Mouse (Mus musculus) neutrophil, adult 5-6 weeks (primary cell): Measurements from ENCODE around the gene Gm43552. TPM values are rescaled to one million over a fixed set of nuclear protein-coding genes. Genes with fewer than 3 reads are reported as not detected.

Source experiments
- ATAC-seq: fragments of 151-379, 151-347 bp; 2 replicates; pipeline ENCODE4 v1.8.0; 2017; ENCODE audit warnings: mild to moderate bottlenecking, moderate TSS enrichment; ENCODE audit not compliant: insufficient number of reproducible peaks, poor library complexity, low FRiP score, severe bottlenecking; ENCODE audit errors: extremely low read depth
- total RNA-seq: library from RNA; stranded (forward); fragments of 200-1000 nt; gene quantifications from 2 replicates; pipeline ENCODE4 v1.2.3, GENCODE M21; 2017

Gene Gm43552
- total RNA-seq, 1 experiment from 2014 or later: not detected

DNA sequence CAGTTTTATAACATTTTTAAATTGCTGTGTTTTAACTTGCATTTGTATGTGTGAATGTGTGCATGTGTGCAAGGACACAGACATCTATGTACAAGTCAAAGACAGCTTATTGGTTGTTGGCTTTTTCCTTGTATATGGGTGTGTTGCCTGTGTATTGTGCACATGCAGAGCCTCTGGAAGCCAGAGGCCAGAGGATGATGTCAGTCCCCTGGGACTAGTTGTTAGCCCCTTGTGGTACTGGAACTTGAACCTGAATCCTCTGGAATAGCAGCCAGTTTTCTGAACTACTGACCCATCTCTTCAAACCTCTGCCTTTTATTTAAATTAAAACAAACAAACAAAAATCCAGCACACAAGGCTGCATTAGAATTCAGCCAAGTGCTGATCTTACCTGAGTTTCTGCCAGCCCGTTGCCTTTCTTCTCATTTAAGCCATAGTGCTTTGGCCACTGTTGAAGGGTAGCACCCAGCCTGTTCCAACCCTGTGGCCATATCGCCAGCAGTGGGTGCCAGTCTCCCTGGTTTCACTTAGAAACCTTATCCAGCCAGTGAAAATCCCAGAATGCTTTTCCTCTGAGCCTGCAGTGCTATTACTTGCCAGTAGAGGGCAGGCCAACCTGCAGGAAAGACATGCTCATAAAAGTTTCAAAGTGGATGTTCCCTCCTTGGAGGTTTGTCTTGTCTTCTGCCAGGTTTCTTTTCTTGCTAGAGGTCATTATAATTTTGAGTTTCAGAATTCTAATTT, 91.2 kb downstream of the Gm43552 start:
- ATAC-seq: peak; percentile 86

DNA sequence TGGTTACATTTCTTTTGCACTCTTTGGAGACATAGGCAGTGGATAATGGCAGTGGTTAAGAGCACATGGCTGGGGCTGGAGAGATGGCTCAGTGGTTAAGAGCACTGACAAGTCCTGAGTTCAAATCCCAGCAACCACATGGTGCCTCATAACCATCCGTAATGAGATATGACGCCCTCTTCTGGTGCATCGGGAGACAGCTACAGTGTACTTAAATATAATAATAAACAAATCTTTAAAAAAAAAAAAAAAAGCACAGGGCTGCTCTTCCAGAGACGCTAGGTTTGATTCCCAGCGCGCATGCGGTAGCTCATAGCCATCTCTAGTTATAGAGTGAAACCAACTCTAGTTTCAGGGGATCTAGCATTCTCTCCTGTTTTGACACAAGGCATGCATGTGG, 98.2 kb downstream of the Gm43552 start:
- no peak for ATAC-seq

DNA sequence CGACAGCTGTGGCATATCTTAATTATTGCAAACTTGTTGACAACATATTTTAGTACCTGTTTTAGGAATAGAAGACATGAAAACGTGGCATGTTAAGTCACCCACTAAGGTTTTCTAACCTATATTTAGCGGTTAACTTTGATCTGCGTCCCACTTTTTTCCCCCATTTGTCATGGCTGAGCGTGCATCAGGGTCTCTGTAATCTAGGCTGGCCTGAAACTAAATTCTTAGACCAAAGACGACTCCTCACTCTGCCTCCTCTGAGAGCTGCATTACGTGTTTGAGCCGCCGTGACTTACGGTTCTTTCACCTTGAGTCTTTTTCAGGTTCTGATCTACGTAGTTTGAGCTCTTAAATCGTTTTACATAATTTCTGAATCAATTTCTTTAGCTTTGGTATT, 100.9 kb downstream of the Gm43552 start:
- no peak for ATAC-seq

DNA sequence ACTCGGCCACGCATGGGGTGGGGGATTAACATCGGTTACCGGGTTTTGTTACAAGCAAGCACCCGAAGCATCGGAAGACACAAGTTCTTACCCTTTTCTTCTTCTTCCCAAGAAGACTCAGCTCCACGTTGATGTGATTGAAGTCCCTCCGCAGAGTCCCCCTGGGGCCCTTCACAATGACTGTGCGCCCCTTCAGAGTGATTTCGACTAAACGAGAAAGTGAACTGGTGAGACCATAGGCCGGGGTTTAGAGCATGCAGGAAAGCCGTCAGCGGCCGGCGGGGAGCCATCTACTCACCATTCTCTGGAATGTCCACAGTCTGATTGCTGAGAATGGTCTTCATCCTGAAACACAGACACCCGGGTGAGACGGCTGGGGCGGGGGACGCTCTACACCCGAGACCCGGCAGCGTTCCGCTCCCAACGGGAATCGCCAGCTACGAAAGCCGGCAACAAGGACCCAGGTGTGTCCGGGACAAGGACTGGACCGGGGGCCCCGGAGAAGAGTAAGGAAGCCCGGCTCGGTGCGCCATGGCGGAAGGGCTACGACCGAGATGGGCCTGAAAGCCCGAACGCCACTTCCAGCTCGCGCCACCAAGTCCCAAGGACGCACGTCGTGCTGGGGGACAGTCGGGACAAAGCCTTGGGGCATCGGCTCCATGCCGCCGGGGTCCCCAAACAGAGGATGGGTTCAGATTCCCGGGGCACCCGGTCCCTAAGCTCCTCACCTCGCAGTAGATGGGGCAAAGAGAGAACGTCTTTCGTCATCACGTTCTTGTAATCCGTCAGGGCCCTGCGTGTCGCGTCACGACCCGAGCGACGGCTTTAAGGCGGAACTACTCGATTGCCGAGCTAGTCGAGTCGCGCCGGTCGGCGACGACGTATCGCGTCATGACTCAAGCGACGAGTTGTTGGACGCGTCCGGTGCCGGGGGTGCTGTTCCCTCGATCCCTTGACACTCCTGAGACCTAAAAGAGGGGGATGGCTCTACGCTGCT, 101.7 kb downstream of the Gm43552 start, which contains the start of the genes Rpl9 and Lias:
Gene Rpl9 (minus strand): TSS at position 797 of the 997 bp plus-strand sequence.
Gene Lias (plus strand): TSS at position 850 of the 997 bp plus-strand sequence.
- peak; percentile 100 for ATAC-seq

DNA sequence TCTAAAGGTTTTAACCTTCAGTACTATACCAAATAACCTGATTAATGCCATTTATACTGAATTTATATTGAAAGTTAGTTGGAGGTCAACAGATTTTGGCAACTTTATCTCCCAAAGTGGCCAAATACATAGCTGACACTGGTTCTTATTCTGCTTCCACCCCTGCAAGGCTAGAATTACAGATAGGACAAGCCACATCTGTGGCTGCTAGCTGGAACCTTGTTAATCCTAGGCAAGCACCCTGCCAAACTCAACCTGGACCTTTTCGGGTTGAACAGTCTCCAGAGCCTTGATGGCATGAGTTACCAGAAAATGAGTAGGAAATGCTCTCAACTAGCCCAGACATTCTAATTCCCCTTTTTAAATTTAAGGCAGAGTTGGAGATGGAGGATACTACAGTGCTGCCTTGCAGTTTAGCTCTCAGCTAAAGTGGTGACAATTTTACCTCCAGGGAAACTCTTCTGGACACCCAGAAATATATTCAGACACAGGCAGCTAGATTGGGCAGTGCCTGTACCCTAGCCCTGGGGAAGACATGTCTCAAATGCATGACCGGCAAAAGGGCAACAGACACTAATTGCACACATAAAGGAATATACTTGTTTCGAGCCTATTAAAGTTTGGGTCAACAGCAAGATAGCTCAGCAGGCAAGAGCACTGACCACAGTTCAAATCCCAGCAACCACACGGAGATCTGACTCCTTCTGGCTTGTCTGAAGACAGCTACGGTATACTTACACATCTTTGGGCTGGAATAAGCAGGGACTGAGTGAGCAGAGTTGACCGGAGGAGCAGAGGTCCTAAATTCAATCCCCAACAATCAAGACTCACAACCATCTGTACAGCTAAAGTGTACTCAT, 105.4 kb downstream of the Gm43552 start:
- ATAC-seq: no peak

DNA sequence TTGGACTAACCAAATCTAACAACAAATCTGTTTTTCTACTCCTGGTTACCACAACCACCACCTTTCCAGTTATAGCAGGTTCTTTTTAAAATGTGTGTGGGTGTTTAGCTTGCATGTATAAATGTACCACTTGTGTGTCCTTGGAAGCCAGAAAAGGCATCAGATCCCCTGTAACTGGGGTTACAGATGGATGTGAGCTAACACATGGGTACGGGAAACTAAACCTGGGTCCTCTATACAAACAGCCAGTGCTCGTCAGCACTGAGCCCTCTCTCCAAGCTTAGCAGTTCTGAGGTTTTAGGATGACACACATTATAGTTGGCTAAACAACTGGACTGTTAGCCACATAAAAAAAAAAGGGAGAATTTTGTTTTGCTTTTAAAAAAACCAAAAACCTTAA, 106.9 kb downstream of the Gm43552 start:
- ATAC-seq: no peak

Other genes starting within 250 kb of the Gm43552 start
- gene Rfc1, start 157.2 kb downstream of the Gm43552 start, total RNA-seq: 120 and 132 TPM in 2 replicates
- gene Klb, start 144.5 kb downstream of the Gm43552 start, total RNA-seq: not detected in 2 replicates
- 1,010 and 1,014 TPM in 2 replicates for gene Rpl9, start 101.4 kb downstream of the Gm43552 start, total RNA-seq
- 48.3 and 66.2 TPM in 2 replicates for gene Lias, start 101.3 kb downstream of the Gm43552 start, total RNA-seq
- 30.3 and 45.6 TPM in 2 replicates for gene Ugdh, start 56.9 kb downstream of the Gm43552 start, total RNA-seq
- 293 and 297 TPM in 2 replicates for gene Smim14, start 44.4 kb upstream of the Gm43552 start, total RNA-seq
- 42.8 and 43.2 TPM in 2 replicates for gene Ube2k, start 44.4 kb upstream of the Gm43552 start, total RNA-seq
- 224 and 259 TPM in 2 replicates for gene Pds5a, start 205.4 kb upstream of the Gm43552 start, total RNA-seq